Mouse (Mus musculus): Measurements from ENCODE around the gene Dnajc6.

DNA sequence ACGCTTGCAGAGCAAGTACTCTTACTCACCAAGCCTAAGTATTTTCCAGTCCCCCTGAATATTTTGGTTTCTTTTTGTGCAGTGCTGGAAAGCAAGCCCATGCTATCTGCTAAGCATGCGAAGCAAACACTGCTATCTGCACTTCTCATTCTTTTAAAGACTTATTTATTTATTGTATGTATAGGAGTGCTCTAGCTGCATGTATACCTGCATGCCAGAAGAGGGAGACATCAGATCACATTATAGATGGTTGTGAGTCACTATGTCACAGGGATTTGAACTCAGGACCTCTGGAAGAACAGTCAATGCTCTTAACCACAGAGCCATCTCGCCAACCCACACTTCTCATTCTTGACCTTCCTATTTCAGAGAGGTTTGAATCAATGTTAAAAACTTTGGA lies 16.8 kb downstream of the Dnajc6 start:
- no peak for TF ChIP-seq CTCF (IDR thresholded peaks at IDR 0.05; ENCODE audit: insufficient read depth, low read length)
- no peak for TF ChIP-seq POLR2A (IDR thresholded peaks at IDR 0.05; ENCODE audit: borderline replicate concordance, extremely low read depth, low read depth, low read length)

All from lung, adult 2 months (tissue).